Mouse (Mus musculus) cerebellum, postnatal 4 days (tissue): ENCODE measurements around the gene Kat7.

ENCODE experiments used
- DNase-seq, 2 experiments: peaks; one replicate each; pipeline ENCODE4 v3.0.0; 2022; ENCODE audit warnings: low spot score in 2 of 2, mixed read lengths in 1 of 2

Gene Kat7

GRCm38 (mm10) chr11:95231688-95232328 is 78.2 kb downstream of the Kat7 start:
- DNase-seq, result peak; percentile 84 to 91

DNA sequence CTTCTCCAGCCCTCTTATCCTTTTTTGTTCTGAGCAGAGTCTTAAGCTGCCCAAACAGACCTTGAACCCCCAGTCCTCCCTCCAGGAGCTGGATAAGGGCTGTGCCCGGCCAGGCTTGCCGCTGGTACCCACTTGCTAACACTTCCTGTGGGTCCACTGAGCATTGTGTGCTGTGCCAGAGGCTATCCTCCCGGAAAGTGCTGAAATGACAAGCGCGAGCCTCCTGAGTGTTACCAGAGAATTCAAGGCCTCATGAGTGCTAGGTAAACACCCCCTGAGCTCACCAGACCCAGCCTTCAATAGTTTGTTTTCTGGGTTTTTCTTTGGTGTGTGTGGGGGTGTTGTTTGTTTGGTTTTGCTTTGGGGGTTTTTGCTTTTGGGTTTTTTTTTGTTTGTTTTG is 82.6 kb downstream of the Kat7 start:
- no peak for DNase-seq

DNA sequence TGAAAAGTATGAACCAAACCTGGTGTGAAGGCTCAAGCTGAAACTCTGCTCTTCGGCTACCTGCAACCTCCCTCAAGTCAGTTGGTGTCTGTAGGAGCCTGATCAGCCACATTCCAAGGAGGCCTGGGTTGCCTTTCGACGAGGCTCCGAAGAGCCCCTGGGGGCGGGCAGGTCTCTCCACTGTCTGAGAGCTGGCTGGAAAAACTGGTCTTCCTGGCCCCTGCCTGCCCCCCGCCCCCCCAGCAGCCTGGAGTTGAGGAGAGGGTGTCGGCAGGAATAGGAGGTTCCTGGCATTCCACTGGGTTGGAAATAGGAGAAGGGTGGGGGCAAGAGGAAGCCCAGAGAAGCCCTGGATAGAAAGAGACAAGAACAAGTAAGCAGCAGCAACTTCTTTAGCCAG is 84.6 kb downstream of the Kat7 start:
- DNase-seq, result no peak
